Mouse (Mus musculus): Measurements from ENCODE around the gene Mknk2.

Gene Mknk2

GRCm38 (mm10) chr10:80677942-80678436 is at the start of gene Mknk2:
Mknk2 (minus strand) TSS chr10:80678112.
- DNase-seq (ENCODE audit: low spot score in 2 of 2), result peak; percentile 74 to 88

- no peak for DNase-seq (ENCODE audit: low spot score in 2 of 2)
Observed at GRCm38 (mm10) chr10:80717281-80717680, 39.4 kb upstream of the Mknk2 start.

DNA sequence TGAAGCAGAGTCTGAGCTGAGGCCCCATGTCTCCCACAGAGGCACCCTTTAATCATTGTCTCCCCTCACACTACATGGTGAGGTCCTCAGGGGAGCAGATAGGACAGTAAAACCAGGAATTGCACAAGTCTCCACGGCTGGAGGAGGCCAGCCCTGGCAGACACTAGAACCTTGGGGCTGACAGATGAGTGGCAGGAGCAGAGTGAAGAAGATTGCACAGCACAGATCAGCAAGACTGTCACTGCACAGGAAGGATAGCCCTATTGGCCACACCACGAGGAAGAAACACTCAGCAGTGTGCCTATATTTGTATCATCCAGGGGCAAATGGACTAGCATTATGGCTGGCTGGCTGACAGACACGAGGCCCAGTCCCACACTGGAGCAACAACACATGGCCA is 32.9 kb upstream of the Mknk2 start:
- no peak for DNase-seq (ENCODE audit: low spot score in 2 of 2)

GRCm38 (mm10) chr10:80705479-80705878 is 27.6 kb upstream of the Mknk2 start:
- DNase-seq (ENCODE audit: low spot score in 2 of 2), result no peak

- no peak for DNase-seq (ENCODE audit: low spot score in 2 of 2)
Observed at GRCm38 (mm10) chr10:80705033-80705432, 27.1 kb upstream of the Mknk2 start.

GRCm38 (mm10) chr10:80704418-80704817 is 26.5 kb upstream of the Mknk2 start:
- no peak for DNase-seq (ENCODE audit: low spot score in 2 of 2)

DNA sequence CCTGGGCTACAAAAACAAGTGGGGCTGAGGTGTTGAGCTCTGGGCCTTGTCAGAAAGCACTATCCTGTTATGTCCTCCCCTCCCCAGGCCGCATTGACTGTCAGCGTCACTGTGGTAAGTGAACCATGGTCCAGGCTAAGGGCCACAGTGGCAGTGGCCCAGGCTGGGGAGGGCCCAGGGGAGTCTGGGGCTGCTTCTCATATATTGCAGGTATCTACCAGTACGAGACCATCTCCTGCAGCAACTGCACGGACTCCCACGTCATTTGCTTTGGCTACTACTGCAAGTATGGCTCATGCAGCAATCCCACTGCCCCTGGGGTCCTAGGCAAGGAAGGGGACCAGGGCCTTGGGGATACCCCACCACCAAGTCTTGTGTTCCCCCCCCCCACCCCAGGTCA is 25.7 kb upstream of the Mknk2 start:
- no peak for DNase-seq (ENCODE audit: low spot score in 2 of 2)

DNA sequence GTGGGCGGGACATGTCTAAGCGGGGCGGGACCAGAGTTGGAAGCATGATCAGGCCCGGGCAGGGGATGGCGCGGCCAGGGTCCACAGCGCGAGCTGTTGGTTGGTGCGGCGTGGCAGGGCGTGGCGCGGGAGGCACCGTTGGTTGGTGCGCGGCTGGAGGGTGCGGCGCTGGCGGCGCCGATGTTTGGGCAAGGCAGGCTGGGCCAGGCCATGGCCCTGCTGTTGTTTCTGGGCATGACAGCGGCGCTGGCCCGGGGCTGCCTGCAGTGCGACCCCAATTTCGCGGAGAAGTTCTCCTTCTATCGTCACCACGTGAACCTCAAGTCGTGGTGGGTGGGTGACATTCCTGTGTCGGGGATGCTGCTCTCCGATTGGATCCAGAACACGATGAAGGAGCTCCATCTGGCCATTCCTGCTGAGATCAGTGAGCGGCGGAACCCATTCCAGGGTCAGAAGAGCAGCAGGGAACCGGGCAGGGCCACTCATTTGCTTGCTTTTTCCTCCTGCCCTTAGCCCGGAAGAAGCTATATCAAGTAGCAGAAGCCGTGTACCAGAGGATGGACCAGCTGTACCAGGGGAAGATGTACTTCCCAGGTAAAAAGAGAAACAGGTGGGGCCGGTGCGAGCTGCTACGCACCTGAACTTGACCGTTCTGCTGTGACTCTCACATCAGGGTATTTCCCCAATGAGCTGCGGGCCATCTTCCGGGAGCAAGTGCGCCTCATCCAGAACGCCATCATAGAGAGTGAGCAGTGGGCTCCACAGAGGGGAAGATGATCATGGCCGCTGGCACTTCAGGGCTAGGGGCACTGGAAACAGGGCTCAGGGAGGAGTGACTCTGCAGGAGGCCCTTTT is 24.9 kb upstream of the Mknk2 start:
- DNase-seq (ENCODE audit: low spot score in 2 of 2), result peak; percentile 85 to 90

DNA sequence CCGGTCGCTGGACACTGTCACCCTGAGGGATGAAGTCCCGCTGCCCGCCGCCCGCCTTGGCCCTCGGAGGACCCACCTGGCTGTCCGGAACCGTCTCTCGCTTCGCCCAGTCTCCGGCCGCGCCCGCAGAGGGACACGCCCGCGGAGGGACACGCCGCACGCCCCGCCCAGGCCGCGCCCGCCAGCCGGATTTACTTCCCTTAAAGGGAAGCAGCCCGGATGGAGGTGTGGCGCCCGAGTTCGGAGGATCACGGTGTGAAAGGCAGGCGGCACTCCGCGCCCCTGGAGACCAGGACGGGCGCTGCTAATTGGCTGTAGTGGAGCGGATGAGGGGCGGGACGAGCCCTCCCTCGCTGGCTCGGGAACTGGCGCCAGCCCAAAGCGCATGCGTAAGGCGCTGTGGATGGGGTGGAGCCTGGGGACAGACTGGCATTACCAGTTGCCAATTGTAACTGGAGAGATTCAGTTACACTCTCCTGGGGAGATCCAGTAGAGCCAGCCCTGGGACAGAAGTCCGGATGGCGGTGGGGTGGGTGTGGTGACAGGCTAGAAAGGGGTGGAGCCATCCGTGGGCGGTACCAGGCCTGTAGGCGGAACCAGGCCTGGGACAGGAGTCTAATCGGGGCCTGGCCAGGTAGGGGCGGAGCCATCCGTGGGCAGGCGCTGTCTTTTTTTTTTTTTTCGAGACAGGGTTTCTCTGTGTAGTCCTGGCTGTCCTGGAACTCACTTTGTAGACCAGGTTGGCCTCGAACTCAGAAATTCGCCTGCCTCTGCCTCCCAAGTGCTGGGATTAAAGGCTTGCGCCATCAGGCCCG is 24.0 kb upstream of the Mknk2 start, which contains the start of the genes Mob3a and Izumo4:
Gene Mob3a, minus strand, starts transcription at position 257 of the 815 bp plus-strand sequence.
Gene Izumo4, plus strand, starts transcription at position 464 of the 815 bp plus-strand sequence.
- DNase-seq (ENCODE audit: low spot score in 2 of 2), result peak; percentile 94 to 97

DNA sequence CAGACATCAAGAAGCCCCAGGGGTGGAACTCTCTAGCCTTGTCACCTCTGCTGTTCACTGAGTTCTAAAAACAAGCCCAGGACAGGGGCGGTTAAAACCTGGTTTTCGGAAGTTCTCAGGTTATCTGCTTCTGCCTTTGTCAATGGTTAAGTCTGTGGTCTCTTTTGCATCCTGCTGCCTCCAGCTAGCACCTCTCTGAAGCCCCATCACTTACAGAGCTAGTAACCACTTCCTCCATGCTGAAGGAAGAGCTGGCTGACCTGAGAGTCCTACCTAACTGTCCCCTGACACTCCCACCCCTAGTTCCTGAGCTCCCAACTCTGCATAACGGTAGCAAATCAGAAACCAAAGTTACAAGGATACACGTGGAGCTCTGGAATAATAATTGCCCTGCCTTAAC is 22.8 kb upstream of the Mknk2 start:
- no peak for DNase-seq (ENCODE audit: low spot score in 2 of 2)

GRCm38 (mm10) chr10:80700038-80700504 is 22.2 kb upstream of the Mknk2 start:
- no peak for DNase-seq (ENCODE audit: low spot score in 2 of 2)

DNA sequence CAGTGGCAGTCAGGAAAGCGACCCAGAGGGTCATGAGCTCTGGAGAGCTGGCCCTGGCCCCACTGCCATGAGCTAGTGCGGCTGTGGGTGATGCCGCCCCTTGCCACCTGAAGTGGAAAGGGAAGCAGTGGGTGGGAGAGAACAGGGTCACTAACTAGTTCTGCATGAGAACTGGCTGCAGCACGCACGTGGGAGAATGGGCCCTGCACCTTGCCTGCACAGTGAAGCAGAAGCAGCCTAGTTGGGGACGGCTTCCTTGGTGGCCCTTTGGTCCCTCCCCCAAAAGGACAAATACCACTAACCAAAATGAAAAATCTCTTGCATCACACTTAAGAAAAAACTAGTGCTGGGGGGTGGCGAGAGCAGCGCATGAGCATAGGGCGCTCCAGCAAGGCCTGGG is 20.7 kb upstream of the Mknk2 start:
- no peak for DNase-seq (ENCODE audit: low spot score in 2 of 2)

DNA sequence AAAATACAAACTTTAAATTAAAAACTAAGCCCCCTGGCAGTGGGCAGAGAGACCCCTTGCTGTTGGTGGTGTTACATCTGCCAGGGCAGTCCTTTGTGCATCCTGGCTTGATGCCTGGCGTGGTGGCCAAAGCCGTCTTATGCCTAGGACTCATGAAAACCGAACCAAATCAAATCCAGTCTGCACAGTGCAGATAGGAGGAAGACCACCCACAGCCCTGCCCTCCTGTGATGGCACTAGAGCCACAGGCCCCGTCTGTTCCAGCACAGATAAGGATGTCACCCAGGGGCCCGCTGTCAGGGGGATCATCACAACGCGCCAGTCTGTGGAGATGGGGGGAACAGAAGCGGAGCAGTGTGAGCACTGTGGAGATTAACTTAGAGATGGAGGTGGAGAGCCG is 19.9 kb upstream of the Mknk2 start:
- DNase-seq (ENCODE audit: low spot score in 2 of 2), result peak in 1 of 2 experiments; percentile 30

DNA sequence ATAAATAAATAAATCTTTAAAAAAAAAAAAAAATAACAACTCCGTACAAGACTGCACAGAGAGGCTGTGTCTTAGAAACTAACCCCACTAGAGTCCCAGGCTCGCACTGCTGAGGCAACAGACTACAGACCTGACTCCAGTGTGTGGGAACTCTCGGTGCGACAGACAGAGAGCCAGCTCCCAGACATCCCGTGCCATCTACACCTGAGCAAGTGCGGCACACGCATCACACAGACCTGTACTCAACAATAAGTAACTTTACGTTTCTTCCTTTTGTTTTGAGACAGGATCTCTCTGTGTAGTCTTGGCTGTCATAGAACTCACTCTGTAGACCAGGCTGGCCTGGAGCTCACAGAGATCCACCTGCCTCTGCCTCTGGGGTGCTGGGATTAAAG is 19.5 kb upstream of the Mknk2 start:
- no peak for DNase-seq (ENCODE audit: low spot score in 2 of 2)

GRCm38 (mm10) chr10:80696502-80697392 is 18.8 kb upstream of the Mknk2 start:
- DNase-seq (ENCODE audit: low spot score in 2 of 2), result no peak

DNA sequence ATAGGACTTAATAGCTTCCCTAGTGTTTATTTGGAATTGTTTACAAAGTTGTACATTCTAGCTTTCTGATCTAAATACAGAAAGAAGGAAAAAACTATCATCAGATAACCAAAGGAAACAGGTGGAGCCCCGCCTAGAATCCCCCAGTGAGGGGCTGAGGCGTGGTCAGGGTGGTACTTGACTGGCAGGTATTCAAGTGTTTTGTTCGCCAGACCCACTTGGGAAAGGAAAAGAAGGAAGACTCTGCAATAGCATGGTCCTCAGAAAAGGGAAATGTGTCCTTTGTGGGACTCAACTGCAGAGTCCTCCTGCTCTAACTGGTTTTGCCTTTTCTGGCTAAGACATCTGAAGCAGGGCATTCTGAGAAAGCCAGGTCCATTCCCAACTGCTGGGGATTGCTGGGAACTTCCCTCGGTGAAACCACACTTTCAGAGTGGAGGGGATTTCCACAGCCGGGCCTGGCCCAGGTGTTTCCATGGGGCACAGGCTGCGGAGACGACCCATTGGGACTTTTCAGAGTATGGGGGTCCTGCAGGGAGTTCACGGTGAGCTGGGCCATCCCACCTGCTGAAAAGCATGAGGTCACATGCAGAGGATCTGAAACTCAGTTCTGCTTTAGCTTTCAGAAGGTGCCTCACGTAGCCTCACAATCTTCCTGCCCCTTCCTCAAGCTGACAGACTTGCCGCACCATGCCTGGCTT is 18.0 kb upstream of the Mknk2 start:
- DNase-seq (ENCODE audit: low spot score in 2 of 2), result no peak

DNA sequence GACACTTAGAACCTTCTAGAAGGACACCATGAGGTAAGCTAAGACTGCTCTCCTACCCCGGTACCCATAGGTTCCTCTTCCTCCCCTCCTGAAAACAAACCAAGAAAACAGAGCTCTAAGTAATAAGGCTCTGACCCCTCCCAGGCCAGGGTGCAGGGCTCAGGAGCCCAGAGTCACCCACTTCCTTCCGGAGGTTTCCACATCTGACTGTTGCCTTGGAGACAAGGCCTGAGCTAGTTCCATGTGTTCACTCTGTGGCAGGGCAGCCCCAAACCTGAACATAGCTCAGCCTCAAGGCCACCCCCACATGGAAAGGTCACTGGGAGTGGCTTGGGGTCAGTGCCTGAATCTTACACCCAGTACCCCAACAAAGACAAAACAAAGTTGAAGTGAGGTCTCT is 17.3 kb upstream of the Mknk2 start:
- no peak for DNase-seq (ENCODE audit: low spot score in 2 of 2)

- no peak for DNase-seq (ENCODE audit: low spot score in 2 of 2)
Observed at GRCm38 (mm10) chr10:80694159-80694938, 16.4 kb upstream of the Mknk2 start.

DNA sequence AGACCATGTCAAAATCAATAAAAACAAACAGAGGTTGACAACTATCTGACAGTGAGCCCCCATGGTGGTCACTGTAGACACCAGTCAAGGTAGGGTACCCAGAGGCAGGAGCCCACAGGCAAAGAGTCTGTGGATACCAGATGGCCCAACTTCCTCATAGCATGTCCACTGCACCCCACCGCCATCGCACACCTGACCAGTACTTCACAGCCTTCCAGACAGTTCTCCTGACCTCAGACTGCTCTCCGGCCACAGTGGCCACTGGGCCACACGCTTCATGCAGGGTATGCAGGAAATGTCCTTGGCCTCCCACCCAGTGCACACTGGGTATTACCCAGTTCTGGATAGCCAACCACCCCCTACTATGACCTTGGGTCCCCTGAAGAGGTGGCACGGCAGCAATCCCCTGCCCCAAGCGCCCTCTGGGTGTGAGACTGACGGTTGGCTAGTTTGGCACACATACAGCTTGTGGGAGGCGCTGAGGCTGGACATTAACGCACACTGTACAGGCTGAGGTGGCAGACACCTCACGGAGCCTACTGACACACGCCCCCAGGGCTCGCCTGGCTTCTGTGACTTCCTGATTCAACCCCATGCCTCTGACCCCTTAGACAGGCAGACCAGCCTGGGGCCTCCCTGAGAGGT is 15.6 kb upstream of the Mknk2 start:
- no peak for DNase-seq (ENCODE audit: low spot score in 2 of 2)
